Mouse (Mus musculus) naive thymus-derived CD4-positive, alpha-beta T cell, adult 2 months (primary cell): ENCODE results near the gene Heatr3.

ENCODE experiments used
- DNase-seq: peaks from one replicate; pipeline ENCODE4 v3.0.0-alpha.2; 2011; ENCODE audit warnings: low read depth

Heatr3 gene

GRCm38 (mm10) chr8:88137748-88138484 lies at the start of gene Heatr3:
Gene Heatr3, plus strand, starts transcription at chr8:88137855.
- peak; percentile 88 for DNase-seq

DNA sequence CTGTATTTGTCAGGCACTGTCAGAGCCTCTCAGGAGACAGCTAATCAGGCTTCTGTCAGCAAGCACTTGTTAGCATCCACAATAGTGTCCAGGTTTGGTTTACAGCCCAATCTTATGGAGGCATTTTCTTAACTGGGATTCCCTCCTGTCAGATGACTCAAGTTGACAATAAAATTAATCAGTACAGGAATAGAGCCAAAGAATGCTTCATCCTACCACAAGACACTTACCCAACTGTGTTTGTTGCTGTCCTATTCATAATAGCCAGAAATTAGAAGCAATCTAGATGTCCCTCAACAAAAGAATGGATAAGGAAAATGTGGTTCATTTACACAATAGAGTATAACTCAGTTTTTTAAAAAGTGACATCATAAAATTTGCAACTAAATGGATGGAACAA lies 49.6 kb upstream of the Heatr3 start:
- no peak for DNase-seq

DNA sequence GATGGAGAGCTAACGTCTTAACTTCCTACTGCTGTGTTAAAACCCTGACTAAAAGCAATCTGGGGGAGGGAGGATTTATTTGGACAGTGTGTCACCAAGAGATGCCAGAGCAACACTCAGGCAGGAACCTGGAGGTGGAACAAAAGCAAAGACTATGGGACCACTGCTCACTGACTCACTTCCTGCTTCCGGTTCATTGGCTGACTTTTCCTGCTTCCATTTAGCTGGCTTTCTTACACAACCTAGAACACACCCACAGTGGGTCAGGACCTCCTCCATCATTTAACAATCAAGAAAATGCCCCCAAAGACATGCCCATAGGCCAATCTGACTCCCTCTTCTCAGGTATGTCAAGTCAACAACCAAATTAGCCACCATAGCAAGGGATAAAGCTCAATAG lies 46.0 kb upstream of the Heatr3 start:
- DNase-seq = no peak

- no peak for DNase-seq
Measured at GRCm38 (mm10) chr8:88093367-88093766, 44.3 kb upstream of the Heatr3 start.

DNA sequence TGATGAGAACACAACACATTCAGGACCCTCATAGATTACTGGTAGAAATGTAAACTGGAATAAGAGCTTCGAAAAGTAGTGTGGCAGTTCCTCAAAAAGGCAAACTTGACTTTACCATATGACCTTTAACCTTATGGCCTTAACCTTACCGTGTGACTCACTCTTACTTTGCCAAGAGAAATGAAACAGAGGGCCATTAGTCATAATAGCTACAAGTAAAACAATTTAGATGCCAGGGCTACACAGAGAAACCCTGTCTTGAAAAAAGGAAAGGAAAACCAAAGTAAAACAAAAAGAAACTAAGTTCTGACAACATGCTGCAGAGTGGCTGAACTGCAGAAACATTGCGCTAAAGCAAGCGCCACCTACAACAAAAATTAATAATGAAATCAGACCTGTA lies 38.8 kb upstream of the Heatr3 start:
- no peak for DNase-seq

DNA sequence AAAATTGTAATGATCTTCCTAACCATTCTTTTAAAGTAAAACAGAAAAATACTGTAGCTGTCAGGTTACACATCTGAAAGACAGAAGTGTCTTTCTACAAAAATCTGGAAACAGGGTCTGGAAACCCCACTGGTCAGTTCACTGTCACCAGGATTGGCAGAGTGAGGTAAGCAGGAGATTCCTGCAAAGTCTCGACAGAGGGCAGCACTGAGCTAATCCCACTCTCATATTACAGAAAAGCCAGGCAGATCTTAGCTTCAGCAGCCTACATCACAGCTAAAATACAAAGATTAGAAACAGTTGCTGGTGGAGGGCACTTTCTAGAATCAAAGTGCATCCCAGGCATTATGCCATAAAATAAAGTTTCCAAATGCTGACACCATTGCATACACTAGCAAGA lies 38.1 kb upstream of the Heatr3 start:
- peak; percentile 57 for DNase-seq

DNA sequence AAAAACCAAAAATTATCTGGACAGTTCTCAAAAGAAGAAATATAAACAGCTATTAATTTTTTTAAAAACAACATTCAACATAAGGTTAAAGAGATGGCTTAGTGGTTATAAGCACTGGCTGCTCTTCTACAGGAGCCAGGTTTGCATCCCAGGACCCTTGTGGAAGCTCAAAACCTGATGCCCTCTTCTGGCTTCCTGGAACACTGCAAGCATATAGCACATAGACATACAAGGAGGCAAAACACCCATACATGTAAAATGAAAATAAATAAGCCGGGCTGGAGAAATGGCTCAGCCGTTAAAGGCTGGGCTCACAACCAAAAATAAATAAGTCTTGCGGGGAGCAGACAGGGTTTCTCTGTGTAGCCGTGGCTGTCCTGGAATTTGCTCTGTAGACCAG lies 28.4 kb upstream of the Heatr3 start:
- no peak for DNase-seq

DNA sequence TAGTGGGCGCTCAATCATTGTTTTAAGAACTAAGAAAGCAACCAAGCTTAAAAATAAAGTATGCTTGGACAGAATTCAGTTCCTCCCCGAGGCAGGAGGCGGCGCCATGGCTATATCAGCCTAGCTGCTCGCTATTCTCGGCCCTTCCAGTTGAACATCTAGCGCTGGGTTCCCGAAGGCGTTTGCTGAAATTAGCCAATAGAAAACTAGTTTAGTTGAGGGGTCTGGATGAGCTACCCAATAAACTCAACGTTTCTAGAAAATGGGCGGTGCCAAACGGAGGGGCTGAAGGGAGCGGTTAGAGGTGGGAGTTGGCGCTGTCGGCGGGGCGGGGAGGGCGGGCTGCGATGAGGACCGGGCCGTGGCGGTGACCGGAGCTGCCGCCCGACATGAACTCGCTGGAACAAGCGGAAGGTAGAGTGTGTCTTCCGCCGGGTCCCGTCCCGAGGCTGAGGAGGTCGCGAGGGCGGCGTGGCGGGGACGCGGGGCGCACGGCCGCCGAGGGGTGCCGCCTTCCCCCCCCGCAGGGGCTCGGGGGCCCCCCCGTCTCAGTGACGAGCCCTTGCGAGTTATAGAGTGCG lies 19.1 kb upstream of the Heatr3 start, which contains the start of gene Cnep1r1:
Gene Cnep1r1 (plus strand): TSS at position 314 of the 581 bp plus-strand sequence.
- DNase-seq = peak; percentile 100

DNA sequence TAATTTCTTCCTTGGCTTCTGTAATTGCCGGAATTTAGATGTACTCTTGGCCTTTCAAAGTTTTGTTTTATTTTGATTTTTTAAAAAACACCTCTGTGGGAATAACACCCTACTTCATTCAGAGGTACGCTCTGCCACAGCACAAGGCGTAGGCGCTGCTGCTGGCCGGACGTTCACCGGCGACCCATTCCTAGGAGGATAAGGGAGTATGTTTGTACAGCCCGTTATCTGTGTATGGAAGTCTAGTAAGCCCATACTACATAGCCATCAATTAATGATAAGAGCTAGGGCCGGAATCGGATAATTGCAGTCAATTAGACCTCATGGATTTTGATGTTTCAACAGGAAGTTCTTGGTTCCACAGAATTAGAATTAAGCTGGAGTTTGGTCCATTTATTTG lies 18.6 kb upstream of the Heatr3 start:
- no peak for DNase-seq

DNA sequence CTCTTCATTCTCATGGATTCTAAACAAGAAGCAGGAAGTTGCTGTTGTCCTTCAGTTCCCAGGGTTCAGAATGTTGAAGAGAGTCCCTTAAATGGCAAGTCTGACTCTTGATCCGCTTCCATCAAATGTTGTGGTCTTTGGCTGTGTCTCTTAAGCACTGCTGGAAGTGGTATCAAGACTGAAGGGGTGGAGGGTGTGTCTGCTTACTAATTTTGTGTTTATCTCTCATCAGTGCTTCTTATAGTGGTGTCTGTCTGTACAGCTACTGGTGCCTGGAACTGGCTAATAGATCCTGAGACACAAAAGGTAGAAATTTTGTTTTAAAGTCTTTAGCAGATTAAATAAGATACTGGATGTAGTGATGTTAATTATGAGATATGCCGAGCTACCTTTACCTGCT lies 12.8 kb upstream of the Heatr3 start:
- DNase-seq = no peak

GRCm38 (mm10) chr8:88129397-88129796 lies 8.3 kb upstream of the Heatr3 start:
- no peak for DNase-seq

DNA sequence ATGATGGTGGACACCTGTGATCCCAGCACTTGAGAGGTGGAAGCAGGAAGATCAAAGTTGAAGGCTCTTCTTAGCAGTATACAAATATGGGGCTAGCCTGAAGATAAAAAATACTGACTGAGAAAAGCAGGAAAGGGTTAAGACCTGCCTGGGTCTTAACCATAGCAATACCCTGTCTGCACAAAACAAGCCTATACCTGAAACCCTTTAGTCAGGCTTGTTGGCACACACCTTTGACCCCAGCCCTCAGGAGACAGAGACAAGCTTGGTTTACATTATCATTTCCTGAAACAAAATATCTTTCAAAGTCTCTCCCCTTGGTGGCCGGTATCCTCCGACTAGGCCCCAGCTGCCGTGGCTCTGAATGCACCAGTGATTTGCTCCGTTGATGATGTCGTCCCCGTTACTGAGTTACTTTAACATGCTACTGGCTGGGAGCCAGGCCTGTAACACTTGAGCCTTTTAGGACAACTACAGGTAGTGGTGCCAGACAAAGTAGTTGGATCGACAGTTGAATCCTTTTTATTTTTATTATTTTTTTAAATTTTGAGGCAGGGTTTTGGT lies 6.8 kb upstream of the Heatr3 start:
- no peak for DNase-seq

DNA sequence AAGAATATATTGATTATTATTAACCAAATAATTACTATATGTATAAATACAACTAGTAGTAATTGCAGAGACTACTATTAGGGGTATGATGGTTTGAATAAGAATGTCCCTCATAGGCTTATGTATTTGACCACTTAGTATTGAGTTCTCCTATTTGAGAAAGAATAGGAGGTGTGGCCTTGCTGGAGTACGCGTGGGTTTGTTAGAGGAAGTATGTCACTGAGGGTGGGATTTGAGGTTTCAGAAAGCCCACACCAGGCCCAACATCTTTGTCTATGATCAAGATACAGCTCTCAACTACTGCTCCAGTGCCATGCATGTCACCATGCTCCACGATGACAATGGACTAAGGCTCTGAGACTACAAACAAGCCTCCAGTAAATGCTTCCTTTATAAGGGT lies 1.6 kb downstream of the Heatr3 start:
- DNase-seq = peak; percentile 32

DNA sequence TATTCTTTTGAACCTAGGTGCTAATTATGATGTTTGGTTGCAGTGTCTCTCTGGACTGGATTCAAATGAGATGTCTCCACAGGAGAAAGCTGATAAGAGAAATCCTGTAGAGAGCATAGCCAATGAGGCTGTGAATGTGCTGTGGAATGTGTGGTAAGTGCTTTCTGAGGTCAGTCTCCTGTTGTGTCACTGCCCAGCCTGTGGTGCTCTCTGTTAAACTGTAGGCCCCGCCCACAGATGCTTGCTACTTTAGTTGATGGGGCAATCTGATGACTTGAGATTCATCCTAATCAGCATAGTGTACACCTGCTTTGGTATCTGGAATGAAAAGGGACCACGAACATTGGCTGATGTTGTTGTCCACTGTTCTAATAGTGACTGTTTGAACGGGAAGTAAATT lies 4.0 kb downstream of the Heatr3 start:
- no peak for DNase-seq

- no peak for DNase-seq
Measured at GRCm38 (mm10) chr8:88144041-88144440, 6.4 kb downstream of the Heatr3 start.

- DNase-seq = no peak
Measured at GRCm38 (mm10) chr8:88150910-88151371, 13.3 kb downstream of the Heatr3 start.

GRCm38 (mm10) chr8:88160237-88160995 lies 22.8 kb downstream of the Heatr3 start:
- DNase-seq = no peak

GRCm38 (mm10) chr8:88161439-88161838 lies 23.8 kb downstream of the Heatr3 start:
- DNase-seq = peak; percentile 75

- DNase-seq = no peak
Measured at GRCm38 (mm10) chr8:88175264-88175663, 37.6 kb downstream of the Heatr3 start.

DNA sequence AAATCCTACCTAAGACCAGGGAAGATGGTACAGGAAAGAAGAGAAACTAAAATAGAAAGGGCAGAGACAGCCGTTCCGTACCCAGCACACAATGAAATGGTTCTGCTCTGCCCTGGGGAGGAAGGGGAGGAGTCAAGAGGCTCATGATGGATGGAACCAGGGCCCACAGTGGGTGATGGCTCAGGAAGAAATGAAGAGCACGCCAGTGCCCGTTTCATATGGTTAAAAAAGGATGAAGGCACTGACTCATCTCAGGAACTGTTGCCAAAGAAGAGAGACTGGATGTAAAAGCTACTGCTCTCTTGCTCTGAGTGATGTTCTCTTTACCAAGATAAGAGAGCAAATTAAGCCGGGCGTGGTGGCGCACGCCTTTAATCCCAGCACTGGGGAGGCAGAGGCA lies 39.6 kb downstream of the Heatr3 start:
- no peak for DNase-seq

GRCm38 (mm10) chr8:88183121-88183520 lies 45.5 kb downstream of the Heatr3 start:
- DNase-seq = no peak

GRCm38 (mm10) chr8:88184914-88185313 lies 47.3 kb downstream of the Heatr3 start:
- DNase-seq = no peak

DNA sequence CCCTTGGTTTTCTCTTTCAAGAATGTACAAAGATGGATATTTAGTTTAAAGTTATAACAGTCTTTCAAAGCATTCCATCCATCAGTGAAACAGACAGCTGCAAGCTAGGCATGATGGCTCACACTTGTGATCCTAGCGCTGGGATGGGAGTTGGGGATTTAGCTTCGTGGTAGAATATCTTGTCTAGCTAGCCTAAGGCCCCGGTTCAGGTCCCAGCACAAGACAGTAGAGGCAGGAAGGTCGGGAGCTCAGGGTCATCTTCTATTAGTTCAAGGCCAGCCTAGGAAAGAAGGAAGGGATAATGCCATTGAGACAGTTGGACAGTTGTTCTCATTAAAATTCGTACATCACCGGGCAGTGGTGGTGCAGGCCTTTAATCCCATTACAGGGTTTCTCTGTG lies 48.1 kb downstream of the Heatr3 start:
- DNase-seq = no peak
